Mouse (Mus musculus) liver, postnatal 0 days (tissue): ENCODE measurements around the gene Golga4.

Experiments used
- CTCF ChIP-seq: sonication (generic); IDR thresholded peaks from 2 replicates; pipeline ENCODE4 v1.5.1; 2016; ENCODE audit warnings: antibody characterized with exemption, low read depth
- EP300 ChIP-seq: IDR thresholded peaks from 2 replicates; pipeline ENCODE4 v1.6.1; 2016; ENCODE audit warnings: antibody characterized with exemption, low read depth, mild to moderate bottlenecking

DNA sequence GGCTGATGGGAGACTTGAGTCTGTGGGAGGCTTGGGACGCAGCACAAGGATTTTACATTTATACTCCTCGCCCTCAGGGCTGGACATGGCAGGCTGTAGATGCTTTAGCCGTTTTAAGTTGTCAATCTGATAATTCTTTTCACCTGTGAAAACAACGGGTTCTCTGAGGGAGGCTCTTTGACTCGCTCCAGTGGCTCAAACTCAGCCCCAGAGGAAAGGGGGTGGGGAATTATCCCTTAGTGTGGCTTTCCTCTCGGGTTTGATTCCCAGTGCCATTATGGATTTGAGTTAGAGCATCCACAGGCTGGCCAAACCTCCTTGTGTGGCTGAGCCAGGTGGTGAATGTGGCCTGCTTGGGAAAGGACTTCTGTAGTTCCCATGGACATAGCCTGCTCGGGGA, 118.1 kb downstream of the Golga4 start:
- TF ChIP-seq EP300 (no peak), CTCF (no peak)
